Mouse (Mus musculus) lung, adult 2 months (tissue): Measurements from ENCODE around the gene Mfsd7a.

ENCODE experiments used
- CTCF ChIP-seq: fragments of 200-500 bp; IDR thresholded peaks from 2 replicates; pipeline ENCODE4 v1.5.1; 2011; ENCODE audit warnings: mild to moderate bottlenecking, low read length, control low read depth; ENCODE audit not compliant: insufficient read depth
- POLR2A ChIP-seq: fragments of 200-500 bp; IDR thresholded peaks from 2 replicates; pipeline ENCODE4 v1.6.1; 2011; ENCODE audit warnings: low read depth, mild to moderate bottlenecking, control low read depth, low read length, borderline replicate concordance; ENCODE audit errors: extremely low read depth

GRCm38 (mm10) chr5:108466647-108467046 is 18.0 kb upstream of the Mfsd7a start:
- no peak for TF ChIP-seq CTCF
- no peak for TF ChIP-seq POLR2A
